Mouse (Mus musculus) brain, embryonic 18.5 days (tissue): ENCODE data around the gene Nfatc2ip.

Experiments
- DNase-seq: peaks from one replicate; pipeline ENCODE4 v3.0.0-alpha.2; 2012; ENCODE audit warnings: low read depth, low spot score

Gene Nfatc2ip

GRCm38 (mm10) chr7:126396298-126397119, at the start of gene Nfatc2ip:
Nfatc2ip (minus strand) TSS chr7:126396737.
- DNase-seq = peak; percentile 97

DNA sequence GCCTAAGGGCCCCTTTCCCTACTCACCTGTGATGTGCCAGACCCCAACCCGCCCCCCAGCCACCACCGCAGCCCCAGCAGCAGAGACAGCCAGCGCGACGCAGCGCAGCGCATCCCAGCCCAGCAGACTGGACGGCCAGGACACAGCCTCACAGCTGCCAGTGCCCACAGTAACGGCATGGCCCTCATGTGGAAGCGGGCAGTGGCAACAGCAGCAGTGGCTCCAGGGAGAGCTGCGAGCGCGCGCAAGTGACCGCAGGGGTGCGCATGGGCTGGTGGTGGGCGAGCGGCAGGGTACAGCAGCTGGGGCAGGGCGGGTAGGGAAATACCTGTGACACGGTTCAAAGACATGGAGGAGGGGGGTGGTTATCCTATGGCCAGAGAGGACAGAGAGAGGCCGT, 49.7 kb upstream of the Nfatc2ip start:
- no peak for DNase-seq

GRCm38 (mm10) chr7:126445104-126445815, 48.7 kb upstream of the Nfatc2ip start:
- no peak for DNase-seq

DNA sequence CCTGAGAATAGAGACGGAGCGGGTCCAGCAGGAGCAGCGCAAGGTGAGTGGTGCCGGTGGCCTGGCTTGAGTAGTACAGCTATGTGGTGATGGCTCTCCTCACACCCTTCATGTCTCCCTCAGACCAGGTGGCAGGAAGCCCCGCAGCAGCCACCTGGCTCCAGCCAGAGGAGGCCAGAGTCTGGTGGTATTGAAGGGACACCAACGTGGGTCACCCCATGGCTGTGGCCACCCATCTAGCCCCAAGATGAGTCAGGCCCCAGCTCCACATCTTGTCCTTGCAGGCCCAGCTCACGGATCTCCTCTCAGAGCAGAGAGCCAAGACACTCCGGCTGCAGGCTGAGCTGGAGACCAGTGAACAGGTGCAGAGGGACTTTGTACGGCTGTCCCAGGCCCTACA, 48.0 kb upstream of the Nfatc2ip start:
- DNase-seq = no peak

DNA sequence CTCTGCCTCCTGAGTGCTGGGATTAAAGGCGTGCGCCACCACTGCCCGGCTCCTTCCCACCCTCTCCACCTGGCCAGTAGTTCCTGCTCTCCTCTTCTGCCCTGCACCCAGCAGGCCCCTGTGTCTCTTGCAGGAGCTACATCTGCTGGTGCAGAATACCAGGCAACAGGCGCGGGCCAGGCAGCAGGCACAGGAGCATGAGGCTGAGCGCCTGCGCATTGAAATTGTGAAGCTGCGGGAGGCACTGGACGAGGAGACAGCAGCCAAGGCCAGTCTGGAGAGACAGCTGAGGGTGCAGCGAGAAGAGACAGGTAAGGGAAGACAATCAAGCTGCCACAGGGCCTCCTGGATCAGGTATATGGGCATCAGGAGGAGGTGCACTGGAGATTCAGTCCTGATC, 47.5 kb upstream of the Nfatc2ip start:
- DNase-seq = no peak

DNA sequence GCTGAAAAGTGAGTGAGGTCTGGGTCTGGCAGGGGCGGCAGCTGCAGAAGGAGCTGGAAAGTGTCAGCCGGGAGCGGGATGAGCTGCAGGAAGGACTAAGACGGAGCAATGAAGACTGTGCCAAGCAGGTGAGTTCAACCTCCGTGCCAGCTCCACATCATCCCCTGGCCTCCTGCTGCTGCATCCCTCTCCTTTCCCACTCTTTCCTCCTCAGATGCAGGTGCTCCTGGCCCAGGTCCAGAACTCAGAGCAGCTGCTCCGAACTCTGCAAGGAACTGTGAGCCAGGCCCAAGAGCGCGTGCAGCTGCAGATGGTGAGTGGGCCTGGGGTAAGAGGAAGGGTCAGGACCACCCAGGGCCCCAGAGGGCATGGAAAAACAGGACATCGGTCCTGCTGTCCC, 43.6 kb upstream of the Nfatc2ip start:
- no peak for DNase-seq

- DNase-seq = no peak
Measured at GRCm38 (mm10) chr7:126436851-126437250, 40.3 kb upstream of the Nfatc2ip start.

DNA sequence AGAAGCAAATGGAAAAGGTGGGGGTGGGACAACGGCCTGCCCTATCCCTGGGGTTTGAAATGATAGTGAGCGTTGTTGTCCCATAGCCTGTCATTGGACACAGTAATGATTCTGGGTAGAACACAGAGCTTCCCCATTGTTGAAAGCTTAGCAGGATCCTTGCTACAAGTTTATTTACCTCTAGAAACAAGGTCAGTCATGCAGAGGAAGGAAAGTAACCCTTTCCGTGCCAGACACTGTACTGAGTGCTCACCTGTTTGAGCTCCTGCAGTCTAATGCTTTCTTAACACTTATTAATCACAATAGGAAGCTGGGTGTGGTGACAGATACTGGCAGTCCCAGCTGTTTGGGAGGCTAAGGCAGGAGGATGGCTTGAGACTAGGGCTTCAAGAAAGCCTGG, 39.3 kb upstream of the Nfatc2ip start:
- no peak for DNase-seq

DNA sequence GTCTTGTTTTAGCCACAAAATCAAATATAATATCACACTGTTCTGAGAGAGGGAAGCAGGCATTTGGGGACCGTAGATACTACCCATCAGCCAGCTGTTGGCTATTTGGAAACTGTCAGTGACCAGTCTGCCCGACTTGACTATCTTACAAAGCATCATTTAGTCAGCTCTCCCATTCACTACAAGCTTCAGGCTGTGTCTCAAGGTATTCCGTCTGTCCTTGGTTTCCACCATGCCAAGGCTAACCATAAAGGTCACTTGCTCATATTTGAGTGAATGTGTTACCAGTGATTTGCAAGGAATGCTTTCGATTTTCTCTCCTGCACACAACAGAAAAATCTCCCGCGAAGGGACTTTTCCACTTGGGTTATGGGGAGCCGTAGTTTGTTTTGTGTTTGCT, 38.2 kb upstream of the Nfatc2ip start:
- no peak for DNase-seq

- no peak for DNase-seq
Measured at GRCm38 (mm10) chr7:126430167-126430566, 33.6 kb upstream of the Nfatc2ip start.

DNA sequence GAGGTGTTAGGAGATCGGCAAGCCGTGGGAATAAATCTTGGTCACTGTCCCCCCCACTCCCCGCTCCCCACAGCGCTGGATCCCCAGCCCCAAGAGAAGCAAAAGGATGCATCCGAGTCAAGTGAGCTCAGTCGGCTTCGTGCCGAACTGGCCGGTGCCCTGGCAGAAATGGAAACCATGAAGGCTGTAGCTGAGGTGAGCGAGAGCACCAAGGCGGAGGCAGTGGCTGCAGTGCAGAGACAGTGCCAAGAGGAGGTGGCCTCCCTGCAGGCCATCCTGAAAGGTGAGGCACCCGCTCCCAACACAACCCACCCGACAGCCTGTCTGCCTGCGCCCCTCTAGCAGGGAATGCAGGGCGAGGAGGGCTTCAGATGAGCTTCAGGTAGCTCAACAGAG, 33.0 kb upstream of the Nfatc2ip start:
- DNase-seq = no peak

GRCm38 (mm10) chr7:126428631-126429502, 32.3 kb upstream of the Nfatc2ip start, which contains the start of gene Rabep2:
Rabep2 (plus strand) TSS chr7:126428759.
- DNase-seq = peak; percentile 77

- no peak for DNase-seq
Measured at GRCm38 (mm10) chr7:126428154-126428553, 31.6 kb upstream of the Nfatc2ip start.

- no peak for DNase-seq
Measured at GRCm38 (mm10) chr7:126427323-126427860, 30.9 kb upstream of the Nfatc2ip start.

DNA sequence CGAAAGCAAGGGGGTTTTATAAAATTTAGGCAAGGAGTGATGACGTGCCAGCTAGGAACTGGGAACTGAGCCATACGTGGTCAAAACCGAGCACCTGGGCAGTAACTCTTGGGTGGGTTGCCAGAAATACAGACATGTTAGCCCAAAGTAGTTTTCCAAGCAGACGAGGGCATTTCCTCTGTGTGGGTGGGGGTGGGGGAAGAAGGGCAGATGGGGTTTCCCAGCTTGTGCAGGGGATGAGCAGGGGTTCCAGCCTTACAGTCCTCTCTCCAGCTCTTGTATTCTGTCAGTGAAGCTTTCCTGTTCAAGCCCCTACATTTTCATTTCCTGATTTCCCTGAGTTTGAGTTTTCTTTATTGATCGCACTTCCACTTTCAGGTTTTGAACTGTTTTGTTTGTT, 27.6 kb upstream of the Nfatc2ip start:
- DNase-seq = no peak

DNA sequence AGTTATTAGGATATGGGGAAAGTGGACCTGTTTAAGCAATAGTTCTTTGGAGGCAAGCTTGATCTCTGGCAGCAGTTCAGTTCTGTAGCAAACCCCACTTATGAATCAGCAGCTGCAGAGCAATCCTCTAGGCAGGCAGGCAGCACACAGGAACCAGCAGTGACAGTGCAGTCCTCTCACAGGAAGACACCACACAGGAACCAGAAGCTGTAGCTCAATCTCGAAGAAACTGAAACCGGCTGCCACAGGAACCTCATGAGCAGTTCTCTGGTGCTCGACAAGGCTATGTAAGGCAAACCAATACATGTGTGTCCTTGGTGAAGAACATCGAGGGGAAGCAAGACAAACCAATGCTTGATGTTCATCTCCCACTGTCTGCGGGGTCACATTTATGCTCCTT, 25.2 kb upstream of the Nfatc2ip start:
- no peak for DNase-seq

- no peak for DNase-seq
Measured at GRCm38 (mm10) chr7:126418496-126418895, 22.0 kb upstream of the Nfatc2ip start.

DNA sequence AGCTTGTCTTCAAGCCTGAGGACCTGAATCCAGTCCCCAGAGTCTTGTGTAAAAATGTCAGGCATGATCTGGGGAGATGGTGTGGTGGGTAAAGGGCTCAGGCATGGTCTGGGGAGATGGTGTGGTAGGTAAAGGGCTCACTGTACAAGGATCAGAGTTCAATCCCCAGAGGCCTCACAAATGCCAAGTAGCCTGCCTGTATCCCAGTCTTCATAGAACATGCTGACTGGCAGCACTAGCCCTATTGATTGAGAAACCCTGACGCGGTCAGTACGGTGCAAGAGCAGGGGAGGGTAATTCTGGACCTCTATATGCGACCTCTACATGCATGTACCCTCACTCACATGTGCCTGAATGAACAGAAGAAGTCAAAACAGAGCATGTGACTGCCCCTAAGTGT, 21.1 kb upstream of the Nfatc2ip start:
- DNase-seq = no peak

- DNase-seq = no peak
Measured at GRCm38 (mm10) chr7:126417045-126417444, 20.5 kb upstream of the Nfatc2ip start.

- DNase-seq = no peak
Measured at GRCm38 (mm10) chr7:126416615-126417014, 20.1 kb upstream of the Nfatc2ip start.

- DNase-seq = no peak
Measured at GRCm38 (mm10) chr7:126414725-126415124, 18.2 kb upstream of the Nfatc2ip start, which contains the start of gene Cd19. Cd19 (minus strand) TSS chr7:126414889.

- no peak for DNase-seq
Measured at GRCm38 (mm10) chr7:126411061-126411460, 14.5 kb upstream of the Nfatc2ip start.
